Mouse (Mus musculus): ENCODE results near the gene Speer4f1. TPM values are rescaled to one million over a fixed set of nuclear protein-coding genes. Genes with fewer than 3 reads are reported as not detected.
"Not testable (repeated sequence)": the region's sequence is repeated elsewhere in the genome, so short reads cannot be mapped to it uniquely, and the experiment has no call there.

Speer4f1 gene
- polyA plus RNA-seq (2015; fragmentation: Nextera tagmentation; extraction: Ambion mirVana): not detected in 2 replicates

GRCm38 (mm10) chr5:17475798-17476197 lies at the start of gene Speer4f1:
Speer4f1 (plus strand) TSS chr5:17476098.
- H3K27me3 ChIP-seq (replicated peaks; ENCODE audit: control insufficient read depth, insufficient read depth, low read length); H3K9me3 ChIP-seq (ENCODE audit: control insufficient read depth, low read length); H3K4me3 ChIP-seq (ENCODE audit: low read length); H3K4me2 ChIP-seq (ENCODE audit: low read depth, low read length); H3K9ac ChIP-seq (ENCODE audit: low read depth, low read length); H3K4me1 ChIP-seq (ENCODE audit: control insufficient read depth, insufficient read depth, low read length); H3K27ac ChIP-seq (ENCODE audit: low read length); H3K36me3 ChIP-seq (ENCODE audit: control insufficient read depth, insufficient read depth, low read length); ATAC-seq: not testable (repeated sequence)
- 81% methylated on average over 1 of the region's 1 CpGs for WGBS

GRCm38 (mm10) chr5:17426930-17427329 lies 49.0 kb upstream of the Speer4f1 start:
- no peaks in the 10 kb centered on the region for H3K9me3 ChIP-seq (ENCODE audit: control insufficient read depth, low read length)
- H3K4me1 ChIP-seq (ENCODE audit: control insufficient read depth, insufficient read depth, low read length): 0 out of 2 replicates have a peak, but pooled peaks cover 3% of the 10 kb centered on the region
- H3K27me3 ChIP-seq (replicated peaks; ENCODE audit: control insufficient read depth, insufficient read depth, low read length): no peaks in the 10 kb centered on the region
- peak; percentile 68 for ATAC-seq
- 80% methylated on average over 1 of the region's 1 CpGs for WGBS
- no peak overlapping the region for H3K4me3 ChIP-seq (ENCODE audit: low read length)
- no peak overlapping the region for H3K27ac ChIP-seq (ENCODE audit: low read length)
- H3K4me2 ChIP-seq (ENCODE audit: low read depth, low read length): no peak overlapping the region
- no peaks in the 10 kb centered on the region for H3K36me3 ChIP-seq (ENCODE audit: control insufficient read depth, insufficient read depth, low read length)
- no peak overlapping the region for H3K9ac ChIP-seq (ENCODE audit: low read depth, low read length)

- H3K9me3 ChIP-seq (ENCODE audit: control insufficient read depth, low read length): no peaks in the 10 kb centered on the region
- no peaks in the 10 kb centered on the region for H3K4me1 ChIP-seq (ENCODE audit: control insufficient read depth, insufficient read depth, low read length)
- no peaks in the 10 kb centered on the region for H3K36me3 ChIP-seq (ENCODE audit: control insufficient read depth, insufficient read depth, low read length)
- no peak for ATAC-seq
- H3K9ac ChIP-seq (ENCODE audit: low read depth, low read length): no peak overlapping the region
- H3K27ac ChIP-seq (ENCODE audit: low read length): no peak overlapping the region
- no peaks in the 10 kb centered on the region for H3K27me3 ChIP-seq (replicated peaks; ENCODE audit: control insufficient read depth, insufficient read depth, low read length)
- WGBS: 89% methylated on average over 3 of the region's 3 CpGs
- H3K4me3 ChIP-seq (ENCODE audit: low read length): no peak overlapping the region
- no peak overlapping the region for H3K4me2 ChIP-seq (ENCODE audit: low read depth, low read length)
Observed at GRCm38 (mm10) chr5:17434721-17435120, 41.2 kb upstream of the Speer4f1 start.

- H3K9ac ChIP-seq (ENCODE audit: low read depth, low read length): no peak overlapping the region
Observed at GRCm38 (mm10) chr5:17436209-17436608, 39.7 kb upstream of the Speer4f1 start.

GRCm38 (mm10) chr5:17439487-17440102 lies 36.3 kb upstream of the Speer4f1 start:
- Histone ChIP-seq H3K4me3 (ENCODE audit: low read length) (no peak overlapping the region), H3K27ac (ENCODE audit: low read length) (no peak overlapping the region), H3K4me2 (ENCODE audit: low read depth, low read length) (no peak overlapping the region), H3K9me3 (ENCODE audit: control insufficient read depth, low read length) (no peaks in the 10 kb centered on the region), H3K27me3 (replicated peaks; ENCODE audit: control insufficient read depth, insufficient read depth, low read length) (no peaks in the 10 kb centered on the region), H3K9ac (ENCODE audit: low read depth, low read length) (no peak overlapping the region), H3K4me1 (ENCODE audit: control insufficient read depth, insufficient read depth, low read length) (no peaks in the 10 kb centered on the region), H3K36me3 (ENCODE audit: control insufficient read depth, insufficient read depth, low read length) (no peaks in the 10 kb centered on the region)
- ATAC-seq: no peak

More at GRCm38 (mm10) chr5:17436209-17436608, 39.7 kb upstream of the Speer4f1 start:
- Histone ChIP-seq H3K36me3 (ENCODE audit: control insufficient read depth, insufficient read depth, low read length) (no peaks in the 10 kb centered on the region), H3K4me2 (ENCODE audit: low read depth, low read length) (no peak overlapping the region), H3K9me3 (ENCODE audit: control insufficient read depth, low read length) (no peaks in the 10 kb centered on the region), H3K27me3 (replicated peaks; ENCODE audit: control insufficient read depth, insufficient read depth, low read length) (no peaks in the 10 kb centered on the region), H3K4me1 (ENCODE audit: control insufficient read depth, insufficient read depth, low read length) (no peaks in the 10 kb centered on the region), H3K4me3 (ENCODE audit: low read length) (no peak overlapping the region), H3K27ac (ENCODE audit: low read length) (no peak overlapping the region)
- no peak for ATAC-seq
- WGBS: 38% methylated on average over 2 of the region's 2 CpGs

GRCm38 (mm10) chr5:17454059-17454458 lies 21.8 kb upstream of the Speer4f1 start:
- Histone ChIP-seq H3K36me3 (ENCODE audit: control insufficient read depth, insufficient read depth, low read length) (no peaks in the 10 kb centered on the region), H3K4me1 (ENCODE audit: control insufficient read depth, insufficient read depth, low read length) (no peaks in the 10 kb centered on the region), H3K9me3 (ENCODE audit: control insufficient read depth, low read length) (no peaks in the 10 kb centered on the region), H3K27ac (ENCODE audit: low read length) (no peak overlapping the region), H3K4me3 (ENCODE audit: low read length) (no peak overlapping the region), H3K27me3 (replicated peaks; ENCODE audit: control insufficient read depth, insufficient read depth, low read length) (no peaks in the 10 kb centered on the region), H3K4me2 (ENCODE audit: low read depth, low read length) (no peak overlapping the region), H3K9ac (ENCODE audit: low read depth, low read length) (no peak overlapping the region)
- 60% methylated on average over 5 of the region's 5 CpGs for WGBS
- no peak for ATAC-seq

- no peaks in the 10 kb centered on the region for H3K9me3 ChIP-seq (ENCODE audit: control insufficient read depth, low read length)
- 84% methylated on average over 6 of the region's 6 CpGs for WGBS
- no peak overlapping the region for H3K27ac ChIP-seq (ENCODE audit: low read length)
- no peak overlapping the region for H3K4me2 ChIP-seq (ENCODE audit: low read depth, low read length)
- H3K27me3 ChIP-seq (replicated peaks; ENCODE audit: control insufficient read depth, insufficient read depth, low read length): no peaks in the 10 kb centered on the region
- no peak overlapping the region for H3K4me3 ChIP-seq (ENCODE audit: low read length)
- no peak for ATAC-seq
- H3K9ac ChIP-seq (ENCODE audit: low read depth, low read length): no peak overlapping the region
- H3K4me1 ChIP-seq (ENCODE audit: control insufficient read depth, insufficient read depth, low read length): no peaks in the 10 kb centered on the region
- no peaks in the 10 kb centered on the region for H3K36me3 ChIP-seq (ENCODE audit: control insufficient read depth, insufficient read depth, low read length)
Observed at GRCm38 (mm10) chr5:17454952-17455586, 20.8 kb upstream of the Speer4f1 start.

- Histone ChIP-seq H3K9me3 (ENCODE audit: control insufficient read depth, low read length) (no peaks in the 10 kb centered on the region), H3K4me2 (ENCODE audit: low read depth, low read length) (no peak overlapping the region), H3K4me1 (ENCODE audit: control insufficient read depth, insufficient read depth, low read length) (no peaks in the 10 kb centered on the region), H3K9ac (ENCODE audit: low read depth, low read length) (no peak overlapping the region), H3K27ac (ENCODE audit: low read length) (no peak overlapping the region), H3K4me3 (ENCODE audit: low read length) (no peak overlapping the region), H3K36me3 (ENCODE audit: control insufficient read depth, insufficient read depth, low read length) (no peaks in the 10 kb centered on the region), H3K27me3 (replicated peaks; ENCODE audit: control insufficient read depth, insufficient read depth, low read length) (no peaks in the 10 kb centered on the region)
- no peak for ATAC-seq
- WGBS: 74% methylated on average over 3 of the region's 3 CpGs
Observed at GRCm38 (mm10) chr5:17456671-17457070, 19.2 kb upstream of the Speer4f1 start.

- H3K27ac ChIP-seq (ENCODE audit: low read length); H3K36me3 ChIP-seq (ENCODE audit: control insufficient read depth, insufficient read depth, low read length); ATAC-seq; H3K9me3 ChIP-seq (ENCODE audit: control insufficient read depth, low read length); H3K4me2 ChIP-seq (ENCODE audit: low read depth, low read length); H3K9ac ChIP-seq (ENCODE audit: low read depth, low read length); H3K4me1 ChIP-seq (ENCODE audit: control insufficient read depth, insufficient read depth, low read length); H3K4me3 ChIP-seq (ENCODE audit: low read length); H3K27me3 ChIP-seq (replicated peaks; ENCODE audit: control insufficient read depth, insufficient read depth, low read length): not testable (repeated sequence)
- WGBS: 69% methylated on average over 4 of the region's 4 CpGs
Observed at GRCm38 (mm10) chr5:17468120-17468519, 7.8 kb upstream of the Speer4f1 start.
